Mouse (Mus musculus) embryonic fibroblast, embryonic 13.5 days (primary cell): ENCODE data around the gene Kif1b. TPM values are rescaled to one million over a fixed set of nuclear protein-coding genes. Genes with fewer than 3 reads are reported as not detected.

Experiments used
- H3K27ac ChIP-seq: 2 replicates; pipeline ENCODE4 v1.5.1; 2012; ENCODE audit warnings: low read length, control low read depth, inconsistent platforms; ENCODE audit not compliant: insufficient read depth
- H3K4me1 ChIP-seq: 2 replicates; pipeline ENCODE4 v1.6.1; 2011; ENCODE audit warnings: low read length; ENCODE audit not compliant: control insufficient read depth, insufficient read depth
- H3K4me3 ChIP-seq: 2 replicates; pipeline ENCODE4 v1.5.1; 2011; ENCODE audit warnings: mild to moderate bottlenecking, control low read depth, low read length; ENCODE audit not compliant: insufficient read depth
- CTCF ChIP-seq: IDR thresholded peaks from 2 replicates; pipeline ENCODE4 v1.5.1; 2011; ENCODE audit warnings: mild to moderate bottlenecking, control low read depth, low read length, moderate library complexity, borderline replicate concordance; ENCODE audit not compliant: insufficient read depth
- POLR2A ChIP-seq: IDR thresholded peaks from 2 replicates; pipeline ENCODE4 v1.6.1; 2011; ENCODE audit warnings: low read depth, mild to moderate bottlenecking, control low read depth, low read length, moderate library complexity
- polyA plus RNA-seq: library from polyadenylated mRNA; stranded (reverse); fragments of >200 nt; gene quantifications from 2 replicates; pipeline ENCODE4 v1.2.4, GENCODE M21; 2011; ENCODE audit warnings: low read depth; ENCODE audit not compliant: missing spikeins, insufficient read length

Kif1b gene
- polyA plus RNA-seq, 1 experiment: 79.8 TPM

GRCm38 (mm10) chr4:149282025-149282738 is 25.3 kb downstream of the Kif1b start:
- TF ChIP-seq CTCF (no peak), POLR2A (no peak)
- no peak overlapping the region for H3K4me3 ChIP-seq
- peaks cover 28% of the 10 kb centered on the region for H3K4me1 ChIP-seq
- H3K27ac ChIP-seq: 0 out of 2 replicates have a peak overlapping the region, but pooled peaks have one; percentile 32

- TF ChIP-seq CTCF (no peak), POLR2A (no peak)
- Histone ChIP-seq H3K27ac (peak overlapping the region; percentile 65), H3K4me1 (peaks cover 10% of the 10 kb centered on the region), H3K4me3 (peak overlapping the region; percentile 24; the same call in 1 of the 2 replicates)
These were observed 29.9 kb downstream of the Kif1b start for GRCm38 (mm10) chr4:149277571-149277970.

GRCm38 (mm10) chr4:149273128-149273527 is 34.4 kb downstream of the Kif1b start:
- Histone ChIP-seq H3K4me3 (no peak overlapping the region), H3K4me1 (no peaks in the 10 kb centered on the region; the same call in 1 of the 2 replicates), H3K27ac (no peak overlapping the region)
- TF ChIP-seq CTCF (no peak), POLR2A (no peak)

- H3K27ac ChIP-seq: no peak overlapping the region
- TF ChIP-seq CTCF: no peak
- TF ChIP-seq POLR2A: no peak
- H3K4me1 ChIP-seq: no peaks in the 10 kb centered on the region
- no peak overlapping the region for H3K4me3 ChIP-seq
These were observed 37.0 kb downstream of the Kif1b start for GRCm38 (mm10) chr4:149270541-149270940.

GRCm38 (mm10) chr4:149269026-149269425 is 38.5 kb downstream of the Kif1b start:
- Histone ChIP-seq H3K4me3 (no peak overlapping the region), H3K4me1 (no peaks in the 10 kb centered on the region), H3K27ac (no peak overlapping the region)
- TF ChIP-seq POLR2A (no peak), CTCF (no peak)

- TF ChIP-seq CTCF (no peak), POLR2A (no peak)
- Histone ChIP-seq H3K4me3 (no peak overlapping the region), H3K27ac (no peak overlapping the region), H3K4me1 (no peaks in the 10 kb centered on the region)
These were observed 42.6 kb downstream of the Kif1b start for GRCm38 (mm10) chr4:149264895-149265294.

- H3K4me3 ChIP-seq: no peak overlapping the region
- TF ChIP-seq CTCF (no peak), POLR2A (no peak)
- H3K27ac ChIP-seq: no peak overlapping the region
- H3K4me1 ChIP-seq: no peaks in the 10 kb centered on the region
These were observed 44.3 kb downstream of the Kif1b start for GRCm38 (mm10) chr4:149263218-149263617.

- Histone ChIP-seq H3K4me3 (no peak overlapping the region), H3K4me1 (peaks cover 3% of the 10 kb centered on the region; the same call in 1 of the 2 replicates), H3K27ac (no peak overlapping the region)
- TF ChIP-seq CTCF: no peak
- TF ChIP-seq POLR2A: no peak
These were observed 46.0 kb downstream of the Kif1b start for GRCm38 (mm10) chr4:149261466-149261865.

GRCm38 (mm10) chr4:149260911-149261310 is 46.6 kb downstream of the Kif1b start:
- Histone ChIP-seq H3K4me3 (no peak overlapping the region), H3K4me1 (peaks cover 8% of the 10 kb centered on the region), H3K27ac (no peak overlapping the region)
- no peak for TF ChIP-seq CTCF
- TF ChIP-seq POLR2A: no peak

- TF ChIP-seq POLR2A (no peak), CTCF (no peak)
- H3K27ac ChIP-seq: no peak overlapping the region
- H3K4me3 ChIP-seq: no peak overlapping the region
These were observed 48.0 kb downstream of the Kif1b start for GRCm38 (mm10) chr4:149259391-149260094.

More at GRCm38 (mm10) chr4:149259391-149260094, 48.0 kb downstream of the Kif1b start:
- peaks cover 16% of the 10 kb centered on the region for H3K4me1 ChIP-seq
